Mouse (Mus musculus): ENCODE measurements at regions not wholly inside any gene's neighbourhood (a gene's known extent, or its start where the extent isn't known, plus 50 kb on each side); places are given as distances from the start of the nearest gene placed in this dataset.

- TF ChIP-seq E2F4 (IDR thresholded peaks at IDR 0.05; ENCODE audit: insufficient replicate concordance, low read depth, low read length) (no peak), CTCF (conservative IDR thresholded peaks at IDR 0.05 in 1 of 2, IDR thresholded peaks at IDR 0.05 in 1 of 2; ENCODE audit: low read depth in 2 of 2, low read length in 2 of 2) (no peak), POLR2A (IDR thresholded peaks at IDR 0.05; ENCODE audit: low read depth, low read length) (no peak), ETS1 (conservative IDR thresholded peaks at IDR 0.05; ENCODE audit: low read depth, low read length) (no peak)
Measured at GRCm38 (mm10) chr3:149101785-149102184, 111.4 kb upstream of the Adgrl2 start.
